Mouse (Mus musculus) frontal cortex, postnatal 25 days (tissue): ENCODE results near the gene Msh5.
"Not testable (repeated sequence)": the region's sequence is repeated elsewhere in the genome, so short reads cannot be mapped to it uniquely, and the experiment has no call there.

Source experiments
- DNase-seq, 2 experiments: peaks; one replicate each; pipeline ENCODE4 v3.0.0; 2022; ENCODE audit warnings: low spot score in 2 of 2

Msh5 gene

GRCm38 (mm10) chr17:35002153-35002865, 44.2 kb downstream of the Msh5 start:
- DNase-seq, result no peak

DNA sequence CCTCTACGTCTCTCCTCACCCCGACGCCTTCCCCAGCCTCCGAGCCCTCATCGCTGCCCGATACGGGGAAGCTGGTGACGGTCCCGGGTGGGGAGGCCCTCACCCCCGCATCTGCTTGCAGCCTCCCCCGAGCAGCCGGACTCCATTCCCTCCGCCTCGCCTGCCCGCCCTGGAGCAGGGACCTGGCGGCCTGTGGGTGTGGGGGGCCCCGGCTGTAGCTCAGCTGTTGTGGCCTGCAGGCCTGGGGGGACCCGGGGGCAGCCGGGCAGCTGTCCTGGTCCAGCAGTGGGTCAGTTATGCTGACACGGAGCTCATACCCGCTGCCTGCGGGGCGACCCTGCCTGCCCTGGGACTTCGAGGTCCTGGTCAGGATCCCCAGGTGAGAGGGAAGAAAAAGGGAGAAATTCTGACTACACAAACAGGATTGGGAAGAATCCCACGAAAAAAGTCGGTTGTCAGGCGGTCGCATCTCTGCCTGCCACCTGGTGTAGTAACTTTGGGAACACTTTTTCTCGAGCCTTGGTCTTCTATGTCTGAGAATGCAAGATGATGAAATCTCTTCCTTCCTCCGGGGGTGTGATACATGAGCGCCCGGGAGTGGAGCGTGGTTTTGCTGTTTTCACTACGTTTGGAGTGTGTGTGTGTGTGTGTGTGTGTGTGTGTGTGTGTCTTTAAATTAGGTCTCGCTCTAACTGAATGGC, 44.9 kb downstream of the Msh5 start:
- no peak for DNase-seq

DNA sequence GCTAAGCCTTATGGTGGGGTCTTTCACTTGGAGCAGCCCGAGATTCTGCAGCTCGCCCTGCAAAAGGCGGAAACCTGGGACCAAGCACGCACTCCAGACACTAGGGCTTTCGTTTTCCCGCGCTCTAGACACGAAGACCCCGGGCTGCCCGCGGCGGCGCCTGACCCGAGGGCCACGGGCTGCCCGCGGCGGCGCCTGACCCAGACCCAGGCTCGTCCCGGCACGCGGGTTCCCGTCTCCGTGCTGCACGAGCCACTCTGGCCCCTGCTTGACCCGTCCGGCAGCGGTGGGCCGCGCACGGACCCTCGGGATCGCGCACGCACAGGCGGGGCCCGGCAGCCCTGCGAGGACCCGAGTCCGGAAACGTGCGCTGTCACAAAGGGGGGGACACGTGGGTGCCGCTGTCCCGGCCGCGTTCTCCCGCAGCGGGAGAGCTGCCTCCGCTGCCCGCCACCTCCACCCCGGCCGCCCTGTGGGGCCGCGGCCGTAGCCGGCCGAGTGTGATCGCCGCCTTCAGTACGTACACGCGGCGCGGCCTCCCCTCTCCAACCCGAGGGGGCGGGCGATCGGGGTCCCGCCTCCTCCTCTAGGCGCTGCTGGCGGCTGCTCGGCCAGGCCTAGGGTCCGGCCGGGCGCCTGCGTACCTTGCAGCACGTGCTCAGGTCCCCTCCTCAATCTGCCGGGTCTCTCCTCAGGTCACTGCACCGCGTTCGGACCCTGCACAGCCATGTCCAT, 45.7 kb downstream of the Msh5 start, which contains the start of gene Vars:
TSS of gene Vars (plus strand) at position 271 of the 735 bp plus-strand sequence.
- DNase-seq, result peak; percentile 65 to 70

- DNase-seq, result not testable (repeated sequence)
Measured at GRCm38 (mm10) chr17:34999871-35000716, 46.5 kb downstream of the Msh5 start.

DNA sequence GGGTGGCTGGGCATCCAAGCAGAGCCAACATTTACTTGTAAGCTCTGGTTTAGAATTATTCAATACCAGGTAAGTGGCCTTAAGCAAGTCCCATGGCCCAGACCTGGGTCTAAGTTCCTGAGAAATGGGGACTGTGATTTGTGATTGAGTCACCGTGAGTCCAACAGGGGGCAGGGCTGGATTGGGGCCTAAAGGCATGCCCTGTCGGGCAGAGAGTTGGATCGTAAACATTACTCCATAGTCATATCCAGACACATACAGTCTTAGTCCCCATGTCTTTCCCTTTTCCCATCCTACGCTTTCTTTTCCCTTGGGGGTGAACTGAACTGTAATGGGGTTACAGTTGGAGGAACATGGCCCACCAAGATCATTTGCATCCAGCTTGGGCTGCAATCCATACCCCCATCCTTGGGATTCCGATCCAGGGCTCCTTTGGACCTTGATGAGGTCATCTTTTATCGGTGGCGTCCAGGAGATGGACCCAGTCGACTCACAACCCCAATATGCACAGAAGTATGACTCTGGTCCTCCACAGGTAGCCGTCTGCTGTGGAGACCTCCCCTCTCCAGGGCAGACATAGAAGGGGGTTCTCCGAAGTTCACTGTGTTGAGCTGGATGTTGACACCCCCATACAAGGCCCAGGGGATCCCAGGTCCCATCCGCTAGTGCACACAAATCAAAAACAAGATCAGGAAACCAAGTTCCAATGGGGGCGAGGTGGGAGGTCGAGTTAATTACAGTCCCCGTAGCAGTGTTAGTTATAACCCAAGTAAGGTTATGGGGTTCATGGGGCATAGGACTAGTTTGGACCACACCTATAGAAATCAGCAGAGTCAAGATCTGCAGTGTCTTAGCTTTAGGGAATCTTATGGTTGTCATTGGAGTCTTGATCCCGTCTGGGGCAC, 47.8 kb downstream of the Msh5 start:
- no peak for DNase-seq

DNA sequence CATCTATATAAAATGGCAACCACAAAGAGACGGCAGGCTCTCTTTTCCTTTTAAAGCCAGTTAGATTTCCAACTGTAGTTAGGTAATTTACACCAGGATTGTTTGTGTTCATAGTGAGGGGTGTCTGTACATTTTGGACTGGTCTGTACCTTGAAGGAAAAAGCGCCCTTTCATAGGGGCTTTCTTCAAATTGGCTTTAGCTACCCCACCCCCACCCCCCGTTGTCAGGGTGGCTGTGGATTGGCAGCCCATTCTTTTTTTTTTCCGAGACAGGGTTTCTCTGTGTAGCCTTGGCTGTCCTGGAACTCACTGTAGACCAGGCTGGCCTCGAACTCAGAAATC, 49.4 kb downstream of the Msh5 start:
- no peak for DNase-seq

DNA sequence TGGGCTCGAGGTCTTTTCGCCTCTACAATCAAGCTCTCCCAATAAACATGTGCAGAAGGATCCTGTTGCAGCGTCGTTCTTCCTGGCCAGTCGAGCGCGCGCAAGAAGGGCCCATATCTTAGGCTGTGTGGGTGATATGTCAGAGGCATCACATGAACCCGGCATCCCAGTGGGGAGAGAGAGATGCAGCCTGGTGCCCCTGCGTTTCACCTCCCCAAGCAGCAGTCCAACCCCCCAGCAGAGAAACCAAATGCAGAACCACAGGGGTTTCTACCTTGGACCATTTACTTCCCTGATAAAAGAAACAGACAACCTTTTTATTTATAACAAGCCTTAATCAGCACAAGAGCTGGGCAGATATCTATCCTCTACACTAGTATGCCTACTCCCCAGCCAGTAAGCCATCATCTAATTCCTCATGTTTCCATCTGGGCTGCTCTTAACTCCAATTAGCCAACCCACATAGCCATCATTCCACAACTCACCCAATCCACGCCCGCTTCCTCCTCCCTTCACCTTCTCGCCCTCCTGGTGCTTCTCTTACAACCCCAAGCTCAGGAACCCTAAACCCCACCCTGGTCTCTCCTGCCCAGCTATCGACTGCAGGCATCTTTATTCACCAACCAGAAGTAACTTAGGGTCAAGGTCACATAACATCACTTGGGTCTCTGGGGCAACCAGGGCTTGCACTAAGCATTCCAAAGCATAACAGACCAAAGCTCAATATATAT, 50.0 kb downstream of the Msh5 start:
- DNase-seq, result no peak

DNA sequence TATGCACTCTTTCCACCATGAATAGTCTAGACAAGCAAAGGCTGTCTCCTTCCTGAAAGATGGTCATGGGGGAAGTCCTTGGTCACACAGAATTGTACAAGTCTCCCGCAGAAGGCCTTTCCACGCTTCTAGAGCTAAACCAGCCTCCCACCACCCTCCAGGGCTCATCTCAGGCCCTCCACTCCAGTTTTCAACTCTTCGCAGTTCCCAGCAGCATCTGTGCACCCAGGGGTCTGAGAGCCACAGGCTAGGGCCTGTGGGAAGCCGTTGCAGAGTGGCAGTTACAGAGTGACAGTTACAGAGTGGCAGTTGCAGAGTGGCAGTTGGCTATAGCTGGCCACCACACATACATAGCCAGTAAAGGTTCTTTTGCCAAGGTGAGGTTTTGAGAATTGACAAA, 50.6 kb downstream of the Msh5 start:
- not testable (repeated sequence) for DNase-seq

DNA sequence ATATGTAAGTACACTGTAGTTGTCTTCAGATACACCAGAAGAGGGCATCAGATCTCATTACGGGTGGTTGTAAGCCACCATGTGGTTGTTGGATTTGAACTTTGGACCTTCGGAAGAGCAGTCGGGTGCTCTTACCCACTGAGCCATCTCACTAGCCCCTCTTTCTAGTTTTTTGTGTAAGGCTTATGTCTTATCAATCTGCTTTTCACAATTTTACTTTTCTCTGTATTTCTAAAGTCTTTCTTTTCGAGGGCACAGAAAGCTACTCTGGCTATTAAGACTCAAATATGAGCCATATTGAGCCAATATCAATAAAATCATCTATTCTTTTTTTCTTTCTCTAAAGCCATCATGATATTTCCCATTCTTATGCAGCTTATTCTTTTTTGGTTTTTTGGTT, 51.4 kb downstream of the Msh5 start:
- not testable (repeated sequence) for DNase-seq

GRCm38 (mm10) chr17:34994751-34995150, 51.8 kb downstream of the Msh5 start:
- no peak for DNase-seq

GRCm38 (mm10) chr17:34984218-34984617, 62.3 kb downstream of the Msh5 start:
- DNase-seq, result no peak

GRCm38 (mm10) chr17:34982328-34982727, 64.2 kb downstream of the Msh5 start:
- no peak for DNase-seq

- peak; percentile 78 to 90 for DNase-seq
Measured at GRCm38 (mm10) chr17:34981690-34982180, 64.8 kb downstream of the Msh5 start, which contains the start of gene Lsm2. TSS of gene Lsm2 (plus strand) at chr17:34981862.

DNA sequence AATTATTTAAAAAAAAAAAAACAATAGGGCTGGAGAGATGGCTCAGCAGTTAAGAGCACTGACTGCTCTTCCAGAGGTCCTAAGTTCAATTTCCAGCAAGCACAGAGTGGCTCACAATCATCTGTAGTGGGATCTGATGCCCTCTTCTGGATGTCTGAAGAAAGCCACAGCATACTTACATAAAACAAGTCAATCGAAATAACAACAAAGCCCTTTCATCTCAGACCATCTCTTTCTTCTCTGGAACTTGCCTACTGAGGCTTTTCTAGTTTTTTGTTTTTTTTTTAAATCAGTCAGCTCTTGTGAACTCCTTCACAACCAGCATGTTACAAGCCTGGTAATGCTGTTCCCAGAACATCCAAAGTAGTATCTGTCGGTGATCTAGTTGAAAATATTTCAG, 65.9 kb downstream of the Msh5 start:
- DNase-seq, result no peak

DNA sequence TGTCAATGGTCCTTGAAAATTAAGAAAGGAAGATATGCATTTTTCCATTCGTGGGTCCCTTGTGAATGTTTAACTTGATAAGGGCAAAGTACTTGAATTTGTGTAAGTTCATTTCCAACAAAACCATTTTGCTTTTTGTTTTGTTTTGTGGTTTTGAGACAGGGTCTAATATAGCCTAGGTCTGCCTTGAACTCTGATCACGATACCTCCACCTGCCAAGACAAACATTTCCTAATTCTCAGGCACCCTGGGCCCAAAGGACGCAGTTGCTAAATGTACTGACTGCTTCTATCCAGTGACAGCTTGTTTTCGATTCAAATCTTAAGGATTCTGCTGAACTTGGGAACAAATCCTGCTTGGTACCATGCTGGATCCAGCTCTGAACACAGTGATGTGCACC, 66.9 kb downstream of the Msh5 start:
- no peak for DNase-seq
